Mouse (Mus musculus) liver, adult 2 months (tissue): ENCODE measurements at regions not wholly inside any gene's neighbourhood (a gene's known extent, or its start where the extent isn't known, plus 50 kb on each side); places are given as distances from the start of the nearest gene placed in this dataset.

Source experiments
- CTCF ChIP-seq: fragments of 200-500 bp; IDR thresholded peaks from 2 replicates; pipeline ENCODE4 v1.5.1; 2011; ENCODE audit warnings: low read depth, low read length, control low read depth
- POLR2A ChIP-seq: fragments of 200-500 bp; IDR thresholded peaks from 2 replicates; pipeline ENCODE4 v1.6.1; 2011; ENCODE audit warnings: low read length, control low read depth; ENCODE audit not compliant: insufficient read depth; ENCODE audit errors: extremely low read depth

DNA sequence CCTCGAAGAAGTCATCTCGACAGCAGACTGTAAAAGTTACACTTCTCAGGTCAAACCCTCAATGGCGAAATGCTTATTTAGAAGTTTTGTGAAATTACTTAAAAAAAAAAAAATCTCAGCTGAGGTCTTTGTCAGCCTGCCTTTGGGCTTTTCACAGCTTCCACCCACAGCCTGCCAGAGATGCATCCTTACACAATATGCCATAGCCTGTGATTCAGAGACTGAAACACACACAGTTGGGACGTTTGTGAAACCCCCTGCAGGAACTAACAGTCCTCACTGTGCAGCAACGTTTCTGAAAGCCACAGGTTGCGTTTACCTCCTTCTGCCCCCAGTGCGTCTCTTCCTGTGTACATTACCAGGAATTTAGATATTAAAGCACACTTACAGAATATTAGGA, 131.7 kb downstream of the Twistnb start:
- TF ChIP-seq CTCF, result no peak
- TF ChIP-seq POLR2A, result no peak
